Mouse (Mus musculus) liver, embryonic 12.5 days (tissue): ENCODE data around the gene Inka1. TPM values are rescaled to one million over a fixed set of nuclear protein-coding genes. Genes with fewer than 3 reads are reported as not detected.
A peak's percentile ranks its signal among the peaks of the same experiment; 100 is the strongest.
"Not testable (repeated sequence)": the region's sequence is repeated elsewhere in the genome, so short reads cannot be mapped to it uniquely, and the experiment has no call there.

Experiments used
- ATAC-seq: fragments of 200-750 bp; cut with Nextera tagmentation; 2 replicates; pipeline ENCODE4 v1.8.0; 2017; ENCODE audit warnings: moderate number of reproducible peaks, mild to moderate bottlenecking, moderate library complexity
- H3K27ac ChIP-seq: fragments of 300-500 bp; sonication (generic); 2 replicates; pipeline ENCODE4 v1.5.1; 2016; ENCODE audit warnings: mild to moderate bottlenecking
- H3K27me3 ChIP-seq: fragments of 300-500 bp; sonication (generic); replicated peaks from 2 replicates; pipeline ENCODE4 v1.6.1; 2016; ENCODE audit warnings: mild to moderate bottlenecking, moderate library complexity
- H3K36me3 ChIP-seq: fragments of 300-500 bp; sonication (generic); 2 replicates; pipeline ENCODE4 v1.6.1; 2016; ENCODE audit warnings: mild to moderate bottlenecking, moderate library complexity
- H3K4me1 ChIP-seq: fragments of 300-500 bp; sonication (generic); 2 replicates; pipeline ENCODE4 v1.6.1; 2016
- H3K4me2 ChIP-seq: fragments of 300-500 bp; sonication (generic); 2 replicates; pipeline ENCODE4 v1.6.1; 2016; ENCODE audit warnings: mild to moderate bottlenecking, moderate library complexity
- H3K4me3 ChIP-seq: fragments of 300-500 bp; sonication (generic); 2 replicates; pipeline ENCODE4 v1.5.1; 2016; ENCODE audit warnings: mild to moderate bottlenecking, moderate library complexity
- H3K9ac ChIP-seq: fragments of 300-500 bp; sonication (generic); 2 replicates; pipeline ENCODE4 v1.6.1; 2016; ENCODE audit warnings: mild to moderate bottlenecking, moderate library complexity
- H3K9me3 ChIP-seq: fragments of 300-500 bp; sonication (generic); replicated peaks from 2 replicates; pipeline ENCODE4 v1.6.1; 2016; ENCODE audit warnings: mild to moderate bottlenecking, moderate library complexity
- WGBS: fragments of 180-500 bp; shearing (Covaris S2); methylation state at CpG from one replicate; pipeline ENCODE4 v1.1.7; 2016; ENCODE audit not compliant: insufficient replicate concordance; 5-methylcytosine and 5-hydroxymethylcytosine counted together
- polyA plus RNA-seq: library from polyadenylated mRNA; unstranded; fragments of >200 nt; fragmentation: Nextera tagmentation; extraction: Ambion mirVana; gene quantifications from 2 replicates; pipeline ENCODE4 v1.2.1, GENCODE M21; 2016

Inka1 gene
- polyA plus RNA-seq, result 64.3 and 68.7 TPM in 2 replicates

GRCm38 (mm10) chr9:107985131-107986119, at the start of gene Inka1:
Gene Inka1 (minus strand): TSS chr9:107985879.
- Histone ChIP-seq H3K4me1 (peaks cover 78% of the 10 kb centered on the region), H3K36me3 (peaks cover 45% of the 10 kb centered on the region), H3K4me2 (peak within 1 kb of the TSS; percentile 86), H3K9ac (peak within 1 kb of the TSS; percentile 93), H3K27ac (peak within 1 kb of the TSS; percentile 98), H3K4me3 (peak within 1 kb of the TSS; percentile 82), H3K9me3 (no peaks in the 10 kb centered on the region), H3K27me3 (no peaks in the 10 kb centered on the region)
- ATAC-seq, result peak; percentile 75
- WGBS, result under 1% methylated on average over 58 of the region's 58 CpGs

DNA sequence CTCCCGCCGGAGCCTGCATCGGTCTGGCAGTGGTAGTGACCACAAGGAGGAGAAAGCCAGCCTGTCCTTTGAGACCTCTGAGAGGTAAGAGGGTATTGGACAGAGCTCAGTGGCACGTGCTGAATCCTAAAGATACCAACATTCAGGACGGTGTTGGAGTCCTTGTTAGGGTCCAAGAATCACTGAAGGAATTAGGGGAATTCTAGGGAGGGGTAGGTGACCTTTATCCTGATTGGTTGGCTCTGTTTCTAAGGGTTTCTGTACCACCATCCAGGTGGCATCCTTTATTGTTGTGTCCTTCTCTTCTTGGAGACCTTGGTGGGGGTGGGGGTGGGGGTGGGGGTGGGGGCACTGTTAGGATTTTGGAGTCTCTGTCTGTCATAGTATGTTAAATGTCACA, 46.4 kb upstream of the Inka1 start:
- no peak for ATAC-seq
- Histone ChIP-seq H3K27me3 (no peaks in the 10 kb centered on the region), H3K9ac (no peak overlapping the region), H3K4me2 (no peak overlapping the region), H3K27ac (no peak overlapping the region), H3K4me3 (no peak overlapping the region), H3K36me3 (peaks cover 87% of the 10 kb centered on the region), H3K4me1 (peaks cover 16% of the 10 kb centered on the region), H3K9me3 (no peaks in the 10 kb centered on the region)
- WGBS, result 95% methylated on average over 5 of the region's 5 CpGs

DNA sequence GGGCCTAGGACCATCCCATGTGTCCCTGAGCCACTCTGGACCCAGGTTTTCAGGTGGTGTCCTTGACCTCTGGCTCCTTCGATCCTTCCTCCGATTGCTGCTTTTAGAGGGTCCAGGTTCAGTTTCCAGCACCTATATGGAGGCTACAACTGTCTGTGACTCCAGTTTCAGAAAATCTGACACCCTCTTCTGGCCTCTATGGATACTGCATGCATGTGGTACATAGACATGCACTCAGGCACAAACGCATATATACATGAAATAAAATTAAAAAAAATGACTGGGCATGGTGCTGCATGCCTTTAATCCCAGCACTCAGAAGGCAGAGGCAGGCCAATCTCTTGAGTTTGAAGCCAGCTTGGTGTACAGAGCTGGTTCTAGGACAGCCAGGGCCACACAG, 42.2 kb upstream of the Inka1 start:
- no peak overlapping the region for H3K9ac ChIP-seq
- no peak overlapping the region for H3K27ac ChIP-seq
- H3K4me1 ChIP-seq, result no peaks in the 10 kb centered on the region
- no peak overlapping the region for H3K4me3 ChIP-seq
- no peak for ATAC-seq
- H3K9me3 ChIP-seq, result no peaks in the 10 kb centered on the region
- H3K4me2 ChIP-seq, result no peak overlapping the region
- no peaks in the 10 kb centered on the region for H3K27me3 ChIP-seq
- 91% methylated on average over 3 of the region's 3 CpGs for WGBS
- H3K36me3 ChIP-seq, result peaks cover 91% of the 10 kb centered on the region

GRCm38 (mm10) chr9:108026584-108026983, 40.9 kb upstream of the Inka1 start:
- Histone ChIP-seq H3K9me3 (no peaks in the 10 kb centered on the region), H3K36me3 (peaks cover 79% of the 10 kb centered on the region), H3K27ac (no peak overlapping the region), H3K4me2 (no peak overlapping the region), H3K4me1 (peaks cover 2% of the 10 kb centered on the region; the same call in 1 of the 2 replicates), H3K9ac (no peak overlapping the region), H3K4me3 (no peak overlapping the region), H3K27me3 (no peaks in the 10 kb centered on the region)
- WGBS, result 88% methylated on average over 3 of the region's 3 CpGs
- no peak for ATAC-seq

DNA sequence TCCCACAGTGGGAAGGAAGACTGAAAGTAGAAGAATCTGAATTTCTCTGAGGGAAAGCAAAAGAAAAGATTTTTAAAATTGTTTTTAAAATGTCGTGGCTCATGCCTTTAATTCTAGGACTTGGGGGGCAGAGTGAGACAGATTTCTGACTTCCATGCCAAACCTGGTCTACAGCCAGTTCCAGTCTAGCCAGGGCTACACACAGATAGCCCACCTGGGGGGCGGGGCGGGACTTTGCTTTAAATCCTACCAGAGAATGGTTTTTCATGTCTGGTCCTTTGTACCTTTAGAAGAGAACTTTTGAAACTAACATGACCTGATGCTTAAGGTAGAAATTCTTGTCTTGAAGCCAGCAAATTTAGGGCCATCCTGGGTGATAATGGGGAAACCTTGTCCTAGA, 37.5 kb upstream of the Inka1 start:
- H3K4me3 ChIP-seq, result no peak overlapping the region
- no peak overlapping the region for H3K9ac ChIP-seq
- no peak overlapping the region for H3K27ac ChIP-seq
- 78% methylated on average over 3 of the region's 3 CpGs for WGBS
- peaks cover 53% of the 10 kb centered on the region for H3K36me3 ChIP-seq
- no peaks in the 10 kb centered on the region for H3K27me3 ChIP-seq
- no peaks in the 10 kb centered on the region for H3K9me3 ChIP-seq
- no peak for ATAC-seq
- no peak overlapping the region for H3K4me2 ChIP-seq
- peaks cover 11% of the 10 kb centered on the region; the same call in 1 of the 2 replicates for H3K4me1 ChIP-seq

- H3K27me3 ChIP-seq, result no peaks in the 10 kb centered on the region
- WGBS, result 87% methylated on average over 1 of the region's 1 CpGs
- no peak overlapping the region for H3K9ac ChIP-seq
- H3K36me3 ChIP-seq, result peaks cover 42% of the 10 kb centered on the region
- H3K4me3 ChIP-seq, result no peak overlapping the region
- no peak overlapping the region for H3K4me2 ChIP-seq
- no peak overlapping the region for H3K27ac ChIP-seq
- H3K4me1 ChIP-seq, result peaks cover 11% of the 10 kb centered on the region; the same call in 1 of the 2 replicates
- H3K9me3 ChIP-seq, result no peaks in the 10 kb centered on the region
- ATAC-seq, result no peak
These were observed 35.1 kb upstream of the Inka1 start for GRCm38 (mm10) chr9:108020741-108021140.

DNA sequence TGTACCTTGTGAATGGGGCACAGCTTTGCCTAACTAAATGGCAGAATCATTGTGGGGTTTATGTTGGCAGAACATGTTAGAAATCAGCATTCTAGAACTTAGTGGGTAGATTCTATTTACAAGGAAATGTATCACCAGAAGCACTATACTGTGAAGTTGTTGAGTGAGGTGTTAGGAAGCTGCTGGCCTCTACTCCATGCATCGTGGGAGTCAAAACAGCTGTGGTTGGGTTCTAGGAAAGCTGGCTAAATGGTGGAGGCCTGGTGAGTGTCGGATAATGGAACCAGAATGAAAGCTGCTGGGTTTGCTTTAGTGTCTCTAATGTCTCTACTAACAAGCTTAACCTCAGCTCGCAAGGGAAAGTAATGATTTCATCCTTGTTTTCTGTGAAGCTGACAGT, 31.4 kb upstream of the Inka1 start:
- 80% methylated on average over 3 of the region's 3 CpGs for WGBS
- no peak for ATAC-seq
- Histone ChIP-seq H3K9ac (no peak overlapping the region), H3K9me3 (no peaks in the 10 kb centered on the region), H3K4me1 (peaks cover 14% of the 10 kb centered on the region; the same call in 1 of the 2 replicates), H3K27ac (no peak overlapping the region), H3K27me3 (no peaks in the 10 kb centered on the region), H3K4me2 (no peak overlapping the region), H3K36me3 (peaks cover 49% of the 10 kb centered on the region), H3K4me3 (no peak overlapping the region)

DNA sequence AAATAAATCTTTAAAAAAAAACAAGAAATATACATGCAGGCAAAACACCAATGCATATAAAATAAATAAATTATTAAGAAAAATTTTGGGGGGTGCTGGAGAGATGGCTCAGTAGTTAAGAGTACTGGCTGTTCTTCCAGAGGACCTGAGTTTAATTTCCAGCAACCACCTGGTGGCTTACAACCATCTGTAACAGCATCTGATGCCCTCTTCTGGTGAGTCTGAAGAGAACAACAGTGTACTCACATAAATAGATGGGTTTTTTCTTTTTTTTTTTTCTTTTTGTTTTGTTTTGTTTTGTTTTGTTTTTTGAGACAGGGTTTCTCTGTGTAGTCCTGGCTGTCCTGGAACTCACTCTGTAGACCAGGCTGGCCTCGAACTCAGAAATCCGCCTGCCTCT, 27.9 kb upstream of the Inka1 start:
- ATAC-seq, H3K4me2 ChIP-seq, H3K9ac ChIP-seq, H3K9me3 ChIP-seq, H3K27ac ChIP-seq, H3K4me3 ChIP-seq, H3K27me3 ChIP-seq: not testable (repeated sequence)
- Histone ChIP-seq H3K4me1 (peaks cover 23% of the 10 kb centered on the region), H3K36me3 (peaks cover 62% of the 10 kb centered on the region)
- 77% methylated on average over 2 of the region's 2 CpGs for WGBS

- Histone ChIP-seq H3K9me3 (no peaks in the 10 kb centered on the region), H3K36me3 (peaks cover 47% of the 10 kb centered on the region), H3K4me3 (no peak overlapping the region), H3K9ac (no peak overlapping the region), H3K4me1 (peaks cover 48% of the 10 kb centered on the region), H3K4me2 (no peak overlapping the region), H3K27me3 (no peaks in the 10 kb centered on the region), H3K27ac (0 out of 2 replicates have a peak overlapping the region, but pooled peaks have one; percentile 18)
- ATAC-seq, result no peak
These were observed 24.7 kb upstream of the Inka1 start for GRCm38 (mm10) chr9:108010385-108010784.

DNA sequence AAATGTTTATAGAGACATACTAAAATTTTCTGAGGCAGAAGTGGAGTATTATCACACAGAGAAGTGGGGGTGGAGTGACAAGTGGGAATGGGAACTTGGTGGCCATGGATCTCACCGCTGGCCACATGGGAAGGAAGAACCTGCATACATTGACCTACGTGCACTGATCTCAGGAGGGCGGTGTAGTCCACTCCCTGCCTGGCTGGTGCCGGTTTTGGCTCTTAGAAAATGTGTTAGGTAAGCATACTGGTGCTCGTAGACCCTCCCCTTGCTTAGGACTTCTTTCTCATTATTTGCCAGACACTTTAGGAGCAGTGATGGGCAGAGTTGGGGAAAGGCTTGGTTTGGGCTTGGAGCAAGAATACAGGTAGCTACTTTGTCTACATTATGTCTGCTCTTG, 22.4 kb upstream of the Inka1 start:
- Histone ChIP-seq H3K9ac (no peak overlapping the region), H3K36me3 (peaks cover 33% of the 10 kb centered on the region), H3K9me3 (no peaks in the 10 kb centered on the region), H3K27me3 (no peaks in the 10 kb centered on the region), H3K27ac (no peak overlapping the region), H3K4me3 (no peak overlapping the region), H3K4me2 (no peak overlapping the region), H3K4me1 (peaks cover 68% of the 10 kb centered on the region)
- no peak for ATAC-seq
- 84% methylated on average over 5 of the region's 5 CpGs for WGBS

GRCm38 (mm10) chr9:108003531-108003890, 17.8 kb upstream of the Inka1 start:
- H3K4me3 ChIP-seq, result peak overlapping the region; percentile 90
- no peaks in the 10 kb centered on the region for H3K27me3 ChIP-seq
- H3K27ac ChIP-seq, result peak overlapping the region; percentile 95
- H3K4me2 ChIP-seq, result peak overlapping the region; percentile 79
- H3K9ac ChIP-seq, result peak overlapping the region; percentile 98
- peaks cover 9% of the 10 kb centered on the region for H3K36me3 ChIP-seq
- no peaks in the 10 kb centered on the region for H3K9me3 ChIP-seq
- peaks cover 58% of the 10 kb centered on the region for H3K4me1 ChIP-seq
- ATAC-seq, result no peak
- 24% methylated on average over 8 of the region's 8 CpGs for WGBS

- ATAC-seq, result peak; percentile 61
- H3K9ac ChIP-seq, result peak overlapping the region; percentile 98
These were observed 17.3 kb upstream of the Inka1 start for GRCm38 (mm10) chr9:108002778-108003530.

More at GRCm38 (mm10) chr9:108002778-108003530, 17.3 kb upstream of the Inka1 start:
- WGBS, result under 1% methylated on average over 50 of the region's 50 CpGs
- H3K27me3 ChIP-seq, result no peaks in the 10 kb centered on the region
- H3K9me3 ChIP-seq, result no peaks in the 10 kb centered on the region
- peak overlapping the region; percentile 90 for H3K4me3 ChIP-seq
- H3K27ac ChIP-seq, result peak overlapping the region; percentile 95
- peaks cover 9% of the 10 kb centered on the region for H3K36me3 ChIP-seq
- H3K4me2 ChIP-seq, result peak overlapping the region; percentile 79
- peaks cover 52% of the 10 kb centered on the region for H3K4me1 ChIP-seq
